Mouse (Mus musculus) ES-E14 (cell line): ENCODE results near the gene Polr2a.

Experiments
- HCFC1 ChIP-seq: IDR thresholded peaks from 2 replicates; pipeline ENCODE4 v1.6.1; 2012; ENCODE audit warnings: low read length, inconsistent platforms, borderline replicate concordance; ENCODE audit not compliant: insufficient read depth
- MAFK ChIP-seq: IDR thresholded peaks from 2 replicates; pipeline ENCODE4 v1.6.1; 2014; ENCODE audit warnings: mild to moderate bottlenecking, low read depth, low read length, inconsistent platforms; ENCODE audit not compliant: insufficient read depth
- ZC3H11A ChIP-seq: IDR thresholded peaks from 2 replicates; pipeline ENCODE4 v1.6.1; 2012; ENCODE audit warnings: low read depth, mild to moderate bottlenecking, inconsistent platforms, low read length, borderline replicate concordance
- ZNF384 ChIP-seq: IDR thresholded peaks from 2 replicates; pipeline ENCODE4 v1.6.1; 2012; ENCODE audit warnings: low read depth, low read length, inconsistent platforms

DNA sequence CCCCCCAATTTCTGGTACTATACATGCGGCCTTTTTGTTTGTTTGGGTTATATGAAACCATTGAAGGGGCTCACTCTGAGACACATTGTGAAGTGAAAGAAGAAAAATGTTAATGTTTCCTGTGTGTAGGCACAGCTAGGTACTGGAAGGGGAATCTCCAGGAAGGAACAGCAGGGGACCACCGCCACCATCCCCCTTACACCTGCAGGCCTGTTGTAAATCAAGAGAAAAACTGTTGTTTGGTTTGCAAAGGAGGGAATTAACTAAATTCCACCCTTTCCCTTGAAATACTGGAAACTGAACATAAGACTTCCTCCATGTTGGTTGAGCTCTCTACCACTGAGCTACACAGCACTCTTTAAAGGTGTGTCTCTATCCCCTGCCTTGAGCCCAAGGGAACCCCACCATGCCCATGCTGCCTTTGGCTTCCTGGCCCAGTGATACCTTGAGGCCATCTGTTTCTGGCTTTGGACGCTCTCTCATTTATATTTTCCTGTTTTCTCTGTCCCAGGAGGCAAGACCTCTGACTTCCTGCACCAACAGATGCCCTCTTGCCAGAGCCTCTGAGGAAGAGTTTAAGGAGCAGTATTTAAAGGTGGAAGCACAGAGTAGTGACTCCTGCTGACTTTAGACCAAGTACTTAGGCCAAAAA lies 49.7 kb downstream of the Polr2a start:
- no peak for TF ChIP-seq ZNF384
- TF ChIP-seq HCFC1: no peak
- no peak for TF ChIP-seq ZC3H11A
- no peak for TF ChIP-seq MAFK
